Mouse (Mus musculus) cortical plate, adult 2 months (tissue): ENCODE data around the gene Cntnap2. TPM values are rescaled to one million over a fixed set of nuclear protein-coding genes. Genes with fewer than 3 reads are reported as not detected.
"Not testable (repeated sequence)": the region's sequence is repeated elsewhere in the genome, so short reads cannot be mapped to it uniquely, and the experiment has no call there.

Experiments
- H3K27ac ChIP-seq: fragments of 200-500 bp; 2 replicates; pipeline ENCODE4 v1.5.1; 2012; ENCODE audit warnings: low read length, control low read depth, inconsistent platforms; ENCODE audit not compliant: insufficient read depth
- H3K4me1 ChIP-seq: fragments of 200-500 bp; 2 replicates; pipeline ENCODE4 v1.6.1; 2011; ENCODE audit warnings: low read length; ENCODE audit not compliant: control insufficient read depth, insufficient read depth
- H3K4me3 ChIP-seq: fragments of 200-500 bp; 2 replicates; pipeline ENCODE4 v1.5.1; 2011; ENCODE audit warnings: mild to moderate bottlenecking, low read length, control low read depth; ENCODE audit not compliant: insufficient read depth
- CTCF ChIP-seq: fragments of 200-500 bp; IDR thresholded peaks from 2 replicates; pipeline ENCODE4 v1.5.1; 2011; ENCODE audit warnings: mild to moderate bottlenecking, control low read depth, low read length; ENCODE audit not compliant: insufficient read depth; ENCODE audit errors: extremely low read depth
- POLR2A ChIP-seq: fragments of 200-500 bp; IDR thresholded peaks from 2 replicates; pipeline ENCODE4 v1.6.1; 2011; ENCODE audit warnings: mild to moderate bottlenecking, low read length, control low read depth; ENCODE audit not compliant: insufficient read depth; ENCODE audit errors: extremely low read depth
- polyA plus RNA-seq: library from polyadenylated mRNA; depleted of rRNA; stranded (reverse); fragments of >200 nt; gene quantifications from 2 replicates; pipeline ENCODE4 v1.2.3, GENCODE M21; 2012

Cntnap2 gene
- polyA plus RNA-seq, 1 experiment: 26.5 TPM

- no peak overlapping the region for H3K4me3 ChIP-seq
- no peak overlapping the region for H3K27ac ChIP-seq
- TF ChIP-seq POLR2A (no peak), CTCF (no peak)
- no peaks in the 10 kb centered on the region for H3K4me1 ChIP-seq
Measured at GRCm38 (mm10) chr6:46484392-46484791, 1425.2 kb downstream of the Cntnap2 start.

GRCm38 (mm10) chr6:46502786-46503185 is 1443.6 kb downstream of the Cntnap2 start:
- Histone ChIP-seq H3K4me3 (no peak overlapping the region), H3K4me1 (no peaks in the 10 kb centered on the region)
- TF ChIP-seq POLR2A (no peak), CTCF (no peak)

GRCm38 (mm10) chr6:46512841-46513240 is 1453.7 kb downstream of the Cntnap2 start:
- H3K27ac ChIP-seq: no peak overlapping the region
- no peak overlapping the region for H3K4me3 ChIP-seq
- TF ChIP-seq CTCF: no peak
- TF ChIP-seq POLR2A: no peak
- H3K4me1 ChIP-seq: no peaks in the 10 kb centered on the region

More at GRCm38 (mm10) chr6:46502786-46503185, 1443.6 kb downstream of the Cntnap2 start:
- no peak overlapping the region for H3K27ac ChIP-seq

GRCm38 (mm10) chr6:46537586-46537985 is 1478.4 kb downstream of the Cntnap2 start:
- not testable (repeated sequence) for H3K4me1 ChIP-seq, H3K27ac ChIP-seq, H3K4me3 ChIP-seq

- no peak for TF ChIP-seq CTCF
- TF ChIP-seq POLR2A: no peak
Measured at GRCm38 (mm10) chr6:46563470-46563869, 1504.3 kb downstream of the Cntnap2 start.

GRCm38 (mm10) chr6:46575055-46575454 is 1515.9 kb downstream of the Cntnap2 start:
- TF ChIP-seq CTCF (no peak), POLR2A (no peak)
- Histone ChIP-seq H3K4me3 (no peak overlapping the region), H3K4me1 (no peaks in the 10 kb centered on the region), H3K27ac (no peak overlapping the region)

More at GRCm38 (mm10) chr6:46563470-46563869, 1504.3 kb downstream of the Cntnap2 start:
- H3K27ac ChIP-seq: no peak overlapping the region
- no peak overlapping the region for H3K4me3 ChIP-seq
- no peaks in the 10 kb centered on the region; the same call in 1 of the 2 replicates for H3K4me1 ChIP-seq

GRCm38 (mm10) chr6:46612365-46612764 is 1553.2 kb downstream of the Cntnap2 start:
- H3K4me3 ChIP-seq: no peak overlapping the region
- H3K4me1 ChIP-seq: no peaks in the 10 kb centered on the region
- H3K27ac ChIP-seq: no peak overlapping the region
- TF ChIP-seq POLR2A: no peak
- TF ChIP-seq CTCF: no peak

GRCm38 (mm10) chr6:46612872-46613271 is 1553.7 kb downstream of the Cntnap2 start:
- no peaks in the 10 kb centered on the region for H3K4me1 ChIP-seq
- H3K4me3 ChIP-seq: no peak overlapping the region
- no peak overlapping the region for H3K27ac ChIP-seq
- TF ChIP-seq POLR2A (no peak), CTCF (no peak)

- no peak overlapping the region for H3K4me3 ChIP-seq
- TF ChIP-seq POLR2A (no peak), CTCF (no peak)
- no peak overlapping the region for H3K27ac ChIP-seq
- no peaks in the 10 kb centered on the region for H3K4me1 ChIP-seq
Measured at GRCm38 (mm10) chr6:46669018-46669417, 1609.9 kb downstream of the Cntnap2 start.

GRCm38 (mm10) chr6:46675081-46675480 is 1615.9 kb downstream of the Cntnap2 start:
- 0 out of 2 replicates have a peak, but pooled peaks cover 2% of the 10 kb centered on the region for H3K4me1 ChIP-seq
- TF ChIP-seq CTCF (no peak), POLR2A (no peak)
- no peak overlapping the region for H3K4me3 ChIP-seq
- no peak overlapping the region for H3K27ac ChIP-seq
